Mouse (Mus musculus) frontal cortex, adult 2 months (tissue): ENCODE measurements at regions not wholly inside any gene's neighbourhood (a gene's known extent, or its start where the extent isn't known, plus 50 kb on each side); places are given as distances from the start of the nearest gene placed in this dataset.

Experiments
- DNase-seq, 2 experiments: peaks; one replicate each; pipeline ENCODE4 v3.0.0; 2022; ENCODE audit warnings: low spot score in 1 of 2; ENCODE audit errors: extremely low spot score in 1 of 2

- DNase-seq, result no peak
Measured at GRCm38 (mm10) chr1:77281741-77282140, 233.1 kb downstream of the Epha4 start.

DNA sequence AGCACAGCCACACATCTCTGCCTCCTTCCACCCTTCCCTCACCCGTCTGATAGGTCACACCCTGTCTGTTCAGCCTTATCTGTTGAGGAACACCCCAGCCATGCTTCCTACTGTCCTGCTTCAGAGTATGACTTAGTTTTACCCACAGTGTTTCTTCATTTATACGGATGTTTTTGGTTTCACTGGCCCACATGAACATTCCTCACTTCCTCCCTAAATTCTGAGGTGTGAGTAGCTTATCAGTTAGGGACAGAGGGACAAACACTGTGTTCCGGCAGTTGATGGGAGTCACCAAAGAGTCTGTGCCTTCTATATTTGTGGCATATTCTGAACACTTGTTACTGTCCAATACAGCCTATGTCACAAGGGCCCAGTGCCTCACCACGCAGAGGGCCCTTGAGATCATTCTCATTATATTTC, 216.2 kb downstream of the Epha4 start:
- no peak for DNase-seq

DNA sequence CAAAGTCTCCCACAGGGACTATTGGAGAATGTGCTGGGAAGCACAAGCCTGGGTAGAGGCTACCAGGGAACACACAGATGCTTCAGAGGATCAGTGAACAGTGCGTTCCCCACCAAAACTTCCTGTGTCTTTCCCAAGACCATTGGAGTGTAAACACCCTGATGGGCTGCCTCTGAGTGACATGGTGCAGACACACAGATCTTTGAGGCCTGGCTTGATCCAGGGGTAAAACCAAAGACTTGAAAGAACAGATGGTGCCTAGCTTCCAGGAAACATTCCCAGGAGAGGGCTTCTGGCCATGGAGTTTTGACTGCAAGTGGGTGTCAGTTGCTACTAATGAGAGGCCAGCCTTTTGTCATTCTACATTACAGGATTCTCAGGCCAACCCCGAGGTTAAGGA, 214.1 kb downstream of the Epha4 start:
- no peak for DNase-seq

- no peak for DNase-seq
Measured at GRCm38 (mm10) chr1:77304770-77305169, 210.1 kb downstream of the Epha4 start.

- no peak for DNase-seq
Measured at GRCm38 (mm10) chr1:77307745-77308144, 207.1 kb downstream of the Epha4 start.

DNA sequence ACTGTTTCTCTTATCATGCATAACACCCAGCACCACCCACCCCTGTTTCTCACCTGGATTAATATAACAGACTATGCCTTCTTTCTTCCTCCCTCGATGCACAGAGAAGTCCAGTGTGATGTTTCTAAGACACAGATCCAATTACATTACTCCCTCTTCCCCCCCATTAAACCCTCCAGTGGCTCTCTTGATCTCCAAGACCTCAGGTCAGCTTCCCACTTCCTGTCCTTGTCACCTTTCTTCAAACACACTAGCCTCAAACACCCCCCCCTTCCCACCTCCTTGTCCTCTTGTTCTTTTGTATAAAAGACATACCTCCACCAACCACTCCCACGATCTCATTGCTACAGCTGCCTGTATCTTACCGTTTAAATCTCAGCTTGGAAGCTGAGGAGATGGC, 201.8 kb downstream of the Epha4 start:
- DNase-seq, result no peak

DNA sequence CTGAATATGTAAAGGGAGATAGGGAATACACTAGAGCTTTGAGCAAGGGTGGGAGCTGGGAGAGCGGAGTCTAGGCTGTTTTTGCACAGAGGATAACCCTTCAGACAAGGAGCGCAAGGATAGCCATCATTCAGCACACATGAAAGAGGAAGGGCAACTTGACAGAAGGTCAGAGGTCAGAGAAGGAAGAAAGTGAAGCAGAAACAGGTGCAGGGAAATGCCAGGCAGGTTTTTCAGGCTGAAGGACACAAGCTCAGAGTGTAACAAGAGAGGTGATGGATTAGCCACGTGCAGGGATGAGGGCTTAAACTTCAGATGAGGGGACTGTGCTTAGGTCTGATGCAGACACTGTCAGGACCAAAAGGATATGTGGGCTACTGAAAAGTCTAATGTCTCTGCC, 199.5 kb downstream of the Epha4 start:
- DNase-seq, result no peak

GRCm38 (mm10) chr1:77316198-77316597, 198.7 kb downstream of the Epha4 start:
- no peak for DNase-seq
